Mouse (Mus musculus): ENCODE data around the gene Hsd3b4.
"Not testable (repeated sequence)": the region's sequence is repeated elsewhere in the genome, so short reads cannot be mapped to it uniquely, and the experiment has no call there.

GRCm38 (mm10) chr3:98550215-98550614, 39.9 kb upstream of the Hsd3b4 start:
- TF ChIP-seq CEBPB (IDR thresholded peaks at IDR 0.05; ENCODE audit: insufficient read depth, poor library complexity, severe bottlenecking); TCF12 (IDR thresholded peaks at IDR 0.05; ENCODE audit: insufficient read depth, poor library complexity, severe bottlenecking); MAX (IDR thresholded peaks at IDR 0.05; ENCODE audit: low read depth): not testable (repeated sequence)
